Mouse (Mus musculus): Measurements from ENCODE around the gene Sorcs2.

Sorcs2 gene

GRCm38 (mm10) chr5:36397837-36398282 is at the start of gene Sorcs2:
Gene Sorcs2 (minus strand): TSS chr5:36398139.
- peak; percentile 80 for DNase-seq (ENCODE audit: low read depth, low spot score)

GRCm38 (mm10) chr5:36446166-36446890 is 48.4 kb upstream of the Sorcs2 start:
- DNase-seq (ENCODE audit: low read depth, low spot score) = no peak

GRCm38 (mm10) chr5:36445028-36445427 is 47.1 kb upstream of the Sorcs2 start:
- DNase-seq (ENCODE audit: low read depth, low spot score) = no peak

GRCm38 (mm10) chr5:36444611-36445010 is 46.7 kb upstream of the Sorcs2 start:
- DNase-seq (ENCODE audit: low read depth, low spot score) = no peak

- no peak for DNase-seq (ENCODE audit: low read depth, low spot score)
These were observed 42.8 kb upstream of the Sorcs2 start for GRCm38 (mm10) chr5:36440741-36441140.

GRCm38 (mm10) chr5:36436858-36437257 is 38.9 kb upstream of the Sorcs2 start:
- no peak for DNase-seq (ENCODE audit: low read depth, low spot score)

GRCm38 (mm10) chr5:36434398-36434967 is 36.5 kb upstream of the Sorcs2 start:
- DNase-seq (ENCODE audit: low read depth, low spot score) = no peak

GRCm38 (mm10) chr5:36431711-36432110 is 33.8 kb upstream of the Sorcs2 start:
- DNase-seq (ENCODE audit: low read depth, low spot score) = no peak

- DNase-seq (ENCODE audit: low read depth, low spot score) = no peak
These were observed 31.6 kb upstream of the Sorcs2 start for GRCm38 (mm10) chr5:36429551-36429950.

GRCm38 (mm10) chr5:36427831-36428230 is 29.9 kb upstream of the Sorcs2 start:
- DNase-seq (ENCODE audit: low read depth, low spot score) = peak; percentile 20

GRCm38 (mm10) chr5:36426404-36426803 is 28.5 kb upstream of the Sorcs2 start:
- DNase-seq (ENCODE audit: low read depth, low spot score) = no peak

- no peak for DNase-seq (ENCODE audit: low read depth, low spot score)
These were observed 26.7 kb upstream of the Sorcs2 start for GRCm38 (mm10) chr5:36424676-36425075.

GRCm38 (mm10) chr5:36422689-36423088 is 24.8 kb upstream of the Sorcs2 start:
- DNase-seq (ENCODE audit: low read depth, low spot score) = peak; percentile 57

- DNase-seq (ENCODE audit: low read depth, low spot score) = no peak
These were observed 21.9 kb upstream of the Sorcs2 start for GRCm38 (mm10) chr5:36419861-36420260.

- DNase-seq (ENCODE audit: low read depth, low spot score) = peak; percentile 79
These were observed 16.9 kb upstream of the Sorcs2 start for GRCm38 (mm10) chr5:36414712-36415331.

- peak; percentile 82 for DNase-seq (ENCODE audit: low read depth, low spot score)
These were observed 775 bp upstream of the Sorcs2 start for GRCm38 (mm10) chr5:36398463-36399364.

GRCm38 (mm10) chr5:36397384-36397759 is 567 bp downstream of the Sorcs2 start:
- no peak for DNase-seq (ENCODE audit: low read depth, low spot score)

- DNase-seq (ENCODE audit: low read depth, low spot score) = peak; percentile 33
These were observed 1.2 kb downstream of the Sorcs2 start for GRCm38 (mm10) chr5:36396491-36397383.

GRCm38 (mm10) chr5:36396011-36396410 is 1.9 kb downstream of the Sorcs2 start:
- peak; percentile 83 for DNase-seq (ENCODE audit: low read depth, low spot score)

GRCm38 (mm10) chr5:36394840-36395515 is 3.0 kb downstream of the Sorcs2 start:
- no peak for DNase-seq (ENCODE audit: low read depth, low spot score)

Measured in 3T3-L1 (cell line).